Mouse (Mus musculus): ENCODE data around the gene Vav1.
"Not testable (repeated sequence)": the region's sequence is repeated elsewhere in the genome, so short reads cannot be mapped to it uniquely, and the experiment has no call there.

Gene Vav1

GRCm38 (mm10) chr17:57279591-57280224 is 808 bp downstream of the Vav1 start:
- no peak for DNase-seq (ENCODE audit: low read depth, low spot score)

GRCm38 (mm10) chr17:57280411-57280810 is 1.5 kb downstream of the Vav1 start:
- DNase-seq (ENCODE audit: low read depth, low spot score), result peak; percentile 24

- no peak for DNase-seq (ENCODE audit: low read depth, low spot score)
These were observed 5.0 kb downstream of the Vav1 start for GRCm38 (mm10) chr17:57283906-57284305.

GRCm38 (mm10) chr17:57285077-57285476 is 6.2 kb downstream of the Vav1 start:
- DNase-seq (ENCODE audit: low read depth, low spot score), result no peak

- DNase-seq (ENCODE audit: low read depth, low spot score), result no peak
These were observed 7.9 kb downstream of the Vav1 start for GRCm38 (mm10) chr17:57286718-57287355.

- no peak for DNase-seq (ENCODE audit: low read depth, low spot score)
These were observed 10.4 kb downstream of the Vav1 start for GRCm38 (mm10) chr17:57289252-57289651.

GRCm38 (mm10) chr17:57290001-57290670 is 11.2 kb downstream of the Vav1 start:
- DNase-seq (ENCODE audit: low read depth, low spot score), result peak; percentile 45

- DNase-seq (ENCODE audit: low read depth, low spot score), result no peak
These were observed 11.8 kb downstream of the Vav1 start for GRCm38 (mm10) chr17:57290671-57291055.

GRCm38 (mm10) chr17:57292302-57292701 is 13.4 kb downstream of the Vav1 start:
- DNase-seq (ENCODE audit: low read depth, low spot score), result no peak

GRCm38 (mm10) chr17:57292968-57293367 is 14.1 kb downstream of the Vav1 start:
- DNase-seq (ENCODE audit: low read depth, low spot score), result no peak

GRCm38 (mm10) chr17:57295935-57296334 is 17.0 kb downstream of the Vav1 start:
- DNase-seq (ENCODE audit: low read depth, low spot score), result no peak

GRCm38 (mm10) chr17:57297040-57297439 is 18.1 kb downstream of the Vav1 start:
- DNase-seq (ENCODE audit: low read depth, low spot score), result no peak

GRCm38 (mm10) chr17:57305593-57305992 is 26.7 kb downstream of the Vav1 start:
- DNase-seq (ENCODE audit: low read depth, low spot score), result no peak

GRCm38 (mm10) chr17:57307074-57307473 is 28.2 kb downstream of the Vav1 start:
- DNase-seq (ENCODE audit: low read depth, low spot score), result peak; percentile 63

GRCm38 (mm10) chr17:57311801-57312200 is 32.9 kb downstream of the Vav1 start:
- no peak for DNase-seq (ENCODE audit: low read depth, low spot score)

GRCm38 (mm10) chr17:57327615-57328014 is 48.7 kb downstream of the Vav1 start:
- DNase-seq (ENCODE audit: low read depth, low spot score), result no peak

- DNase-seq (ENCODE audit: low read depth, low spot score), result no peak
These were observed 50.0 kb downstream of the Vav1 start for GRCm38 (mm10) chr17:57328944-57329343.

- no peak for DNase-seq (ENCODE audit: low read depth, low spot score)
These were observed 52.1 kb downstream of the Vav1 start for GRCm38 (mm10) chr17:57330993-57331392.

- no peak for DNase-seq (ENCODE audit: low read depth, low spot score)
These were observed 53.3 kb downstream of the Vav1 start for GRCm38 (mm10) chr17:57332241-57332640.

- DNase-seq (ENCODE audit: low read depth, low spot score), result no peak
These were observed 55.3 kb downstream of the Vav1 start for GRCm38 (mm10) chr17:57334001-57334760.

- peak; percentile 79 for DNase-seq (ENCODE audit: low read depth, low spot score)
These were observed 55.9 kb downstream of the Vav1 start for GRCm38 (mm10) chr17:57334761-57335150.

GRCm38 (mm10) chr17:57335194-57335593 is 56.3 kb downstream of the Vav1 start:
- DNase-seq (ENCODE audit: low read depth, low spot score), result not testable (repeated sequence)

Data from brain, adult 2 months (tissue).